Mouse (Mus musculus): ENCODE data around the gene Metrn.

DNA sequence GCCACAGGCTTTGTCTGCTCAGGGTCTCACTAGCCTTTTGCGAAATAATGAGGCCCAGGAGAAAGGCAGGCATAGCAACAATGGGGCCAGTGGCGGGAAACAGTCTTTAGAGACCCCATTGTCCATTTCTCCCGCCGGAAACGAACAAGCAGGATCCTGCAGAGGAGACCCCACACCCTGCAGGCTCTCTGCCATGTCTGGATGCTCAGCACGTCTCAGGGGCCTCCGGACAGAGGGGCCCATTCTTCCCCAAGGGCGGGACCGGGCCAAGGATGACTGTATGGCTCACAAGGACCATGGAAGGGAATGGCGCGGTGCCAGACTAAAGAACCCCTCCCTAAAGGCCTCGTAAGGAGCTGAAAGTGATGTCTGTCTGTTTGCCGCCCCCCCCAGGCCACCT, 2.7 kb downstream of the Metrn start:
- TF ChIP-seq CTCF (IDR thresholded peaks at IDR 0.05; ENCODE audit: low read depth) (no peak), EP300 (IDR thresholded peaks at IDR 0.05; ENCODE audit: low read depth) (no peak)
